Mouse (Mus musculus) cerebellum, adult 8-10 months (tissue): Measurements from ENCODE around the gene Twf2.

ENCODE experiments used
- DNase-seq: peaks from one replicate; pipeline ENCODE4 v3.0.0; 2022

Twf2 gene

GRCm38 (mm10) chr9:106212594-106212981 is 9.7 kb downstream of the Twf2 start:
- no peak for DNase-seq

GRCm38 (mm10) chr9:106215341-106216125 is 12.6 kb downstream of the Twf2 start:
- no peak for DNase-seq

- DNase-seq = no peak
These were observed 14.1 kb downstream of the Twf2 start for GRCm38 (mm10) chr9:106216971-106217370.

GRCm38 (mm10) chr9:106220894-106221523 is 18.1 kb downstream of the Twf2 start:
- DNase-seq = no peak

- no peak for DNase-seq
These were observed 19.4 kb downstream of the Twf2 start, which contains the start of gene Tlr9 for GRCm38 (mm10) chr9:106222261-106222851. Gene Tlr9 (plus strand): TSS chr9:106222598.

- DNase-seq = no peak
These were observed 20.1 kb downstream of the Twf2 start for GRCm38 (mm10) chr9:106222994-106223393.

- DNase-seq = no peak
These were observed 22.7 kb downstream of the Twf2 start for GRCm38 (mm10) chr9:106225469-106226150.

GRCm38 (mm10) chr9:106226151-106226682 is 23.3 kb downstream of the Twf2 start:
- no peak for DNase-seq

- no peak for DNase-seq
These were observed 25.0 kb downstream of the Twf2 start for GRCm38 (mm10) chr9:106227790-106228429.

- no peak for DNase-seq
These were observed 27.3 kb downstream of the Twf2 start for GRCm38 (mm10) chr9:106230051-106230733.

- DNase-seq = no peak
These were observed 27.8 kb downstream of the Twf2 start for GRCm38 (mm10) chr9:106230734-106231106.

- DNase-seq = no peak
These were observed 28.3 kb downstream of the Twf2 start for GRCm38 (mm10) chr9:106231220-106231619.

- DNase-seq = no peak
These were observed 28.9 kb downstream of the Twf2 start for GRCm38 (mm10) chr9:106231816-106232215.

GRCm38 (mm10) chr9:106232956-106233355 is 30.0 kb downstream of the Twf2 start:
- DNase-seq = no peak

GRCm38 (mm10) chr9:106233953-106234352 is 31.0 kb downstream of the Twf2 start:
- no peak for DNase-seq

- no peak for DNase-seq
These were observed 32.4 kb downstream of the Twf2 start for GRCm38 (mm10) chr9:106235194-106235830.

- no peak for DNase-seq
These were observed 33.4 kb downstream of the Twf2 start for GRCm38 (mm10) chr9:106236156-106236817.

- no peak for DNase-seq
These were observed 33.9 kb downstream of the Twf2 start for GRCm38 (mm10) chr9:106236818-106237211.

GRCm38 (mm10) chr9:106237401-106237800 is 34.5 kb downstream of the Twf2 start:
- no peak for DNase-seq

GRCm38 (mm10) chr9:106237878-106238277 is 35.0 kb downstream of the Twf2 start:
- DNase-seq = no peak
